13 mouse cellular contexts compared by ENCODE assay signal in the genomic region with DNA sequence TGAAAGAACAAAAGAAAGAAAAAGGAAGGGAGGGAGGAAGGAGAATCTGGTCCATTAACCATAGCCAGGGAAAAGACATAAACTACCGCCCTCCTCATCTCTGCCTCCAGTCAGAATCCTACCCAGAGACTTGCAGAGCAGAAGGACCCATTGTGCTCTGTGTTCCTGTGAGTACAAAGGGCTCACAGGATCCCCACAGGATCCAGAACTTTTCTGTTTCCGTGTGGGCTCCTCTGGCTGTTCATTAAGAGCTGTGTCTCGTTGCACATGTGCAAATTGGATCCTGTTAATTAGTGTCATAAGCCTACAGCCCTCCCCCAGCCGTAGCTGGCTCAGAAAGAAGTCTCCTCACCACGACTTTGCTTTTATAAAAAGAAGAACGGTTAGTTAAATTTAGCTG. TPM values are rescaled to one million over a fixed set of nuclear protein-coding genes. Genes with fewer than 3 reads are reported as not detected.
DNase-seq lines count a peak whose midpoint lies in the region; ATAC-seq lines count a peak whose summit lies in the region.
"Had no signal": no experiment of that assay in that cellular context is flagged by ENCODE, and none has a peak within 500 bp of the region (broad histone marks: within the 10 kb centered on the region; RNA-seq: fewer than 3 reads in every experiment).

No protein-coding gene starts in this region.

- peaks cover 19% of the 10 kb centered on the region for H3K4me1 ChIP-seq in hindbrain, embryonic 12.5 days
- H3K4me1 ChIP-seq in hindbrain, embryonic 11.5 days (replicated peaks; ENCODE audit: control insufficient read depth, insufficient read depth, low read length), result no peaks in the 10 kb centered on the region
- H3K4me1 ChIP-seq in forebrain, embryonic 11.5 days (replicated peaks; ENCODE audit: control insufficient read depth, insufficient read depth, low read length), result no peaks in the 10 kb centered on the region
- peaks cover 17% of the 10 kb centered on the region for H3K4me1 ChIP-seq in midbrain, embryonic 15.5 days

- H3K9me3 ChIP-seq in hindbrain, embryonic 12.5 days (replicated peaks), result no peaks in the 10 kb centered on the region
- no peaks in the 10 kb centered on the region for H3K9me3 ChIP-seq in hindbrain, embryonic 11.5 days (ENCODE audit: control insufficient read depth, low read length)
- H3K9me3 ChIP-seq in forebrain, embryonic 11.5 days (ENCODE audit: control insufficient read depth, low read length), result no peaks in the 10 kb centered on the region
- no peaks in the 10 kb centered on the region for H3K9me3 ChIP-seq in midbrain, embryonic 15.5 days

- DNase-seq in hindbrain, embryonic 11.5 days (ENCODE audit: low spot score), result no peak
- DNase-seq in forebrain, embryonic 11.5 days (ENCODE audit: low spot score), result no peak
- DNase-seq in kidney, adult 18-20 months, result peak; percentile 40
- DNase-seq in cerebellum, adult 18-20 months, result no peak
- DNase-seq in ovary, adult 18-20 months (ENCODE audit: low spot score), result no peak
- DNase-seq: embryo, embryonic 11 days; lung, postnatal 14 days; right cerebral cortex, postnatal 4 days had no signal

- peak overlapping the region; percentile 45; the same call in 1 of the 2 replicates for H3K27ac ChIP-seq in hindbrain, embryonic 12.5 days
- H3K27ac ChIP-seq in hindbrain, embryonic 11.5 days (ENCODE audit: low read depth, low read length), result no peak overlapping the region
- H3K27ac ChIP-seq in forebrain, embryonic 11.5 days (ENCODE audit: low read depth, low read length), result peak overlapping the region; percentile 48
- 0 out of 2 replicates have a peak overlapping the region, but pooled peaks have one; percentile 31 for H3K27ac ChIP-seq in midbrain, embryonic 15.5 days

- H3K27me3 ChIP-seq in hindbrain, embryonic 12.5 days, result no peaks in the 10 kb centered on the region
- no peaks in the 10 kb centered on the region for H3K27me3 ChIP-seq in hindbrain, embryonic 11.5 days (ENCODE audit: control insufficient read depth, insufficient read depth, low read length)
- no peaks in the 10 kb centered on the region for H3K27me3 ChIP-seq in forebrain, embryonic 11.5 days (ENCODE audit: control insufficient read depth, insufficient read depth, low read length)
- H3K27me3 ChIP-seq in midbrain, embryonic 15.5 days (replicated peaks), result no peaks in the 10 kb centered on the region

- H3K36me3 ChIP-seq in hindbrain, embryonic 12.5 days, result peaks cover 73% of the 10 kb centered on the region
- H3K36me3 ChIP-seq in hindbrain, embryonic 11.5 days (ENCODE audit: control insufficient read depth, insufficient read depth, low read length), result peaks cover 7% of the 10 kb centered on the region; the same call in 1 of the 2 replicates
- no peaks in the 10 kb centered on the region for H3K36me3 ChIP-seq in forebrain, embryonic 11.5 days (ENCODE audit: control insufficient read depth, insufficient read depth, low read length)
- peaks cover 17% of the 10 kb centered on the region; the same call in 1 of the 2 replicates for H3K36me3 ChIP-seq in midbrain, embryonic 15.5 days (replicated peaks)

- 63% methylated on average over 6 of the region's 6 CpGs for WGBS in hindbrain, embryonic 12.5 days
- 71% methylated on average over 6 of the region's 6 CpGs for WGBS in hindbrain, embryonic 11.5 days
- 37% methylated on average over 6 of the region's 6 CpGs for WGBS in forebrain, embryonic 11.5 days
- 55% methylated on average over 6 of the region's 6 CpGs for WGBS in midbrain, embryonic 15.5 days

- H3K9ac ChIP-seq in hindbrain, embryonic 12.5 days, result no peak overlapping the region
- no peak overlapping the region for H3K9ac ChIP-seq in hindbrain, embryonic 11.5 days (ENCODE audit: low read depth, low read length)
- H3K9ac ChIP-seq in forebrain, embryonic 11.5 days (ENCODE audit: low read length), result no peak overlapping the region
- no peak overlapping the region for H3K9ac ChIP-seq in midbrain, embryonic 15.5 days

- no peak overlapping the region for H3K4me2 ChIP-seq in hindbrain, embryonic 12.5 days (replicated peaks)
- no peak overlapping the region for H3K4me2 ChIP-seq in hindbrain, embryonic 11.5 days (replicated peaks; ENCODE audit: low read depth, low read length)
- H3K4me2 ChIP-seq in forebrain, embryonic 11.5 days (ENCODE audit: low read depth, low read length, severe bottlenecking), result no peak overlapping the region
- H3K4me2 ChIP-seq in midbrain, embryonic 15.5 days, result no peak overlapping the region

- H3K4me3 ChIP-seq in hindbrain, embryonic 12.5 days, result no peak overlapping the region
- no peak overlapping the region for H3K4me3 ChIP-seq in hindbrain, embryonic 11.5 days (ENCODE audit: low read depth, low read length)
- H3K4me3 ChIP-seq in forebrain, embryonic 11.5 days (ENCODE audit: low read depth, low read length), result no peak overlapping the region
- H3K4me3 ChIP-seq in midbrain, embryonic 15.5 days, result no peak overlapping the region
- H3K4me3 ChIP-seq: myocyte had no signal

- ATAC-seq in hindbrain, embryonic 12.5 days (ENCODE audit: low FRiP score), result no peak
- ATAC-seq in hindbrain, embryonic 11.5 days (ENCODE audit: low FRiP score), result no peak
- peak; percentile 52 for ATAC-seq in forebrain, embryonic 11.5 days (replicated peaks; ENCODE audit: low FRiP score)
- ATAC-seq in midbrain, embryonic 15.5 days (replicated peaks), result no peak
- no peak for ATAC-seq in activated CD4-positive, CD25-positive, alpha-beta regulatory T cell, adult 4 months

RNA-seq across cellular contexts. Expression of a gene that starts 41.0 kb away (rescaled TPM):
- polyA plus RNA-seq in hindbrain, embryonic 12.5 days (2016; fragmentation: Nextera tagmentation; extraction: Ambion mirVana), result not detected in 2 replicates
- 0.08 TPM in 1 of 2 replicates, not detected in the other for polyA plus RNA-seq in hindbrain, embryonic 11.5 days (2014; fragmentation: Nextera tagmentation; extraction: Ambion mirVana)
- not detected in 2 replicates for polyA plus RNA-seq in forebrain, embryonic 11.5 days (2014; fragmentation: Nextera tagmentation; extraction: Ambion mirVana)
- not detected in 2 replicates for polyA plus RNA-seq in midbrain, embryonic 15.5 days (2015; fragmentation: Nextera tagmentation; extraction: Ambion mirVana)
- polyA plus RNA-seq in activated CD4-positive, CD25-positive, alpha-beta regulatory T cell, adult 4 months (2017; shearing (Covaris generic)), result 1 to 10 TPM; 2.2 to 4.2 TPM
- polyA plus RNA-seq: C2C12, myocyte had no signal
